Mouse (Mus musculus): ENCODE data around the gene Naa16. TPM values are rescaled to one million over a fixed set of nuclear protein-coding genes. Genes with fewer than 3 reads are reported as not detected.

The Naa16 gene
- polyA plus RNA-seq, 1 experiment: 103 TPM

DNA sequence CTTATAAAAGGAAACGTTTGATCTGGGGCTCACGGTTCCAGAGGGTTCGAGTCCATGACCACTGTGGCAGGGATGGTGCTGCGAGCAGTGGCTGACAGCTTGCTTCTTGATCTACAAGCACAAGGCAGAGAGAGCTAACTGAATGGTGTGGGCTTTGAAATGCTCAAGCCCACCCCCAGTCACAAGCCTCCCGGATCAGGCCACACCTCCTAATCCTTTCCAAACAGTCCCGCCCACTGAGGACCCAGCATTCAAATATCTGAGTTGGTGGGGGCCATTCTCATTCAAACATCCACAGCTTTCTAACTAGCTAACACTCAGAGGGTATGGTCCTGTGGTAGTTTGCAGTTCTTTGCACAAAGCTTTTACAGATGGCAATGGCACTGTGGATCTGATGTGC is 22.5 kb upstream of the Naa16 start:
- Histone ChIP-seq H3K27me3 (ENCODE audit: control insufficient read depth, insufficient read depth, low read length, poor library complexity, severe bottlenecking) (no peaks in the 10 kb centered on the region), H3K4me1 (ENCODE audit: control insufficient read depth, insufficient read depth, low read length) (no peaks in the 10 kb centered on the region), H3K9me3 (replicated peaks; ENCODE audit: control insufficient read depth, insufficient read depth, low read length, poor library complexity, severe bottlenecking) (no peaks in the 10 kb centered on the region), H3K36me3 (ENCODE audit: control insufficient read depth, insufficient read depth, low read length, poor library complexity, severe bottlenecking) (no peaks in the 10 kb centered on the region), H3K4me3 (ENCODE audit: low read depth, low read length) (no peak overlapping the region), H3K9ac (ENCODE audit: low read depth, poor library complexity, severe bottlenecking) (no peak overlapping the region), H3K27ac (ENCODE audit: insufficient read depth, low read length) (no peak overlapping the region)
- TF ChIP-seq EP300 (IDR thresholded peaks at IDR 0.05; ENCODE audit: insufficient read depth, low read depth, low read length) (no peak), CTCF (IDR thresholded peaks at IDR 0.05; ENCODE audit: low read depth, low read length) (no peak), POLR2A (IDR thresholded peaks at IDR 0.05; ENCODE audit: insufficient read depth, low read length) (no peak)

DNA sequence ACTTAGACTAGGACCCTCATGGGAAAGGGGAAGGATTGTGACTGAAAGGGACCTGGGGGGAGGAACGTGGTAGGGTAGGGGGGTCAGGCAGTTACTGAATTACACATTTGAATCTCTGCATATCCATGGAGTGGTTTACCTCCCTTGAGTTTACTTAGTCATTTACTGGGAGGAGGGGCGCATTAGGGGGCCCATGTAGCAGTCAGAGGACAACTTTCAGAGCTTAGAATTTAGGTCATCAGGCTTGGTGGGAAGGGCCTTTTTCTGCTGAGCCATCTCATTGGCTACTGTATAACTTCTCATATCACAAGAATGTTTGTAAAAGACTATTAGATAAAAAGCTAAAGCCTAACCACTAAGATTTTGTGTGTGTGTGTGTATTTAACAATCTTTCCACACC is 20.1 kb upstream of the Naa16 start:
- H3K9ac ChIP-seq (ENCODE audit: low read depth, poor library complexity, severe bottlenecking): no peak overlapping the region
- TF ChIP-seq CTCF (IDR thresholded peaks at IDR 0.05; ENCODE audit: low read depth, low read length): no peak
- no peak for TF ChIP-seq EP300 (IDR thresholded peaks at IDR 0.05; ENCODE audit: insufficient read depth, low read depth, low read length)
- no peaks in the 10 kb centered on the region for H3K9me3 ChIP-seq (replicated peaks; ENCODE audit: control insufficient read depth, insufficient read depth, low read length, poor library complexity, severe bottlenecking)
- H3K4me3 ChIP-seq (ENCODE audit: low read depth, low read length): no peak overlapping the region
- no peaks in the 10 kb centered on the region for H3K27me3 ChIP-seq (ENCODE audit: control insufficient read depth, insufficient read depth, low read length, poor library complexity, severe bottlenecking)
- H3K4me1 ChIP-seq (ENCODE audit: control insufficient read depth, insufficient read depth, low read length): no peaks in the 10 kb centered on the region
- no peak overlapping the region for H3K27ac ChIP-seq (ENCODE audit: insufficient read depth, low read length)
- H3K36me3 ChIP-seq (ENCODE audit: control insufficient read depth, insufficient read depth, low read length, poor library complexity, severe bottlenecking): no peaks in the 10 kb centered on the region

GRCm38 (mm10) chr14:79409278-79409830 is 18.8 kb upstream of the Naa16 start:
- Histone ChIP-seq H3K9me3 (replicated peaks; ENCODE audit: control insufficient read depth, insufficient read depth, low read length, poor library complexity, severe bottlenecking) (no peaks in the 10 kb centered on the region), H3K36me3 (ENCODE audit: control insufficient read depth, insufficient read depth, low read length, poor library complexity, severe bottlenecking) (no peaks in the 10 kb centered on the region), H3K4me1 (ENCODE audit: control insufficient read depth, insufficient read depth, low read length) (no peaks in the 10 kb centered on the region), H3K4me3 (ENCODE audit: low read depth, low read length) (no peak overlapping the region), H3K27ac (ENCODE audit: insufficient read depth, low read length) (no peak overlapping the region), H3K9ac (ENCODE audit: low read depth, poor library complexity, severe bottlenecking) (no peak overlapping the region), H3K27me3 (ENCODE audit: control insufficient read depth, insufficient read depth, low read length, poor library complexity, severe bottlenecking) (no peaks in the 10 kb centered on the region)
- TF ChIP-seq EP300 (IDR thresholded peaks at IDR 0.05; ENCODE audit: insufficient read depth, low read depth, low read length) (no peak), CTCF (IDR thresholded peaks at IDR 0.05; ENCODE audit: low read depth, low read length) (no peak), POLR2A (IDR thresholded peaks at IDR 0.05; ENCODE audit: insufficient read depth, low read length) (no peak)

DNA sequence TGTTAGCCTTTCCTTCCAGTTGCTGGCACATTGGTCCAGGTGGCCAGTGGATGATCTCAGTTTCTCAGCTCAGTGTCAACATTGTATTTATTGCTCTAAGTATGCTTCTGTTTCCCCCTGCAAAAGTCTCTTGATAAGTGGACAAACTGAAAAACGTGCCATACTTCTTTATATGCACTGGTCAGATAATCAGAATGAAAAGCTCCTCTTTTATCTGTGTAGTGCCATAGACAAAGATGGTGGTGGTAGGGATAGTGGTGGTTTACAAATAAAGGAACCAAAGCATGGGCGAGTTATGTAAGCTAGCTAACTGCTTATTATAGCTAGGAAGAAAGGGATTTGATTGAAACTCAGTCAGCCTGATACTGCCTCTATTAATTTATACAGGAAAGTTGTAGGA is 17.1 kb upstream of the Naa16 start:
- Histone ChIP-seq H3K27ac (ENCODE audit: insufficient read depth, low read length) (no peak overlapping the region), H3K9me3 (replicated peaks; ENCODE audit: control insufficient read depth, insufficient read depth, low read length, poor library complexity, severe bottlenecking) (no peaks in the 10 kb centered on the region), H3K36me3 (ENCODE audit: control insufficient read depth, insufficient read depth, low read length, poor library complexity, severe bottlenecking) (no peaks in the 10 kb centered on the region), H3K4me3 (ENCODE audit: low read depth, low read length) (no peak overlapping the region), H3K4me1 (ENCODE audit: control insufficient read depth, insufficient read depth, low read length) (no peaks in the 10 kb centered on the region), H3K9ac (ENCODE audit: low read depth, poor library complexity, severe bottlenecking) (no peak overlapping the region), H3K27me3 (ENCODE audit: control insufficient read depth, insufficient read depth, low read length, poor library complexity, severe bottlenecking) (no peaks in the 10 kb centered on the region)
- TF ChIP-seq EP300 (IDR thresholded peaks at IDR 0.05; ENCODE audit: insufficient read depth, low read depth, low read length): no peak
- no peak for TF ChIP-seq CTCF (IDR thresholded peaks at IDR 0.05; ENCODE audit: low read depth, low read length)
- TF ChIP-seq POLR2A (IDR thresholded peaks at IDR 0.05; ENCODE audit: insufficient read depth, low read length): no peak

GRCm38 (mm10) chr14:79397321-79398122 is 6.9 kb upstream of the Naa16 start, which contains the start of gene Mtrf1:
Gene Mtrf1, plus strand, starts transcription at chr14:79397772.
- H3K9me3 ChIP-seq (replicated peaks; ENCODE audit: control insufficient read depth, insufficient read depth, low read length, poor library complexity, severe bottlenecking): no peaks in the 10 kb centered on the region
- no peaks in the 10 kb centered on the region for H3K27me3 ChIP-seq (ENCODE audit: control insufficient read depth, insufficient read depth, low read length, poor library complexity, severe bottlenecking)
- TF ChIP-seq EP300 (IDR thresholded peaks at IDR 0.05; ENCODE audit: insufficient read depth, low read depth, low read length) (no peak), CTCF (IDR thresholded peaks at IDR 0.05; ENCODE audit: low read depth, low read length) (no peak), POLR2A (IDR thresholded peaks at IDR 0.05; ENCODE audit: insufficient read depth, low read length) (no peak)
- H3K4me3 ChIP-seq (ENCODE audit: low read depth, low read length): peak within 1 kb of the TSS; percentile 79
- H3K36me3 ChIP-seq (ENCODE audit: control insufficient read depth, insufficient read depth, low read length, poor library complexity, severe bottlenecking): 0 out of 2 replicates have a peak, but pooled peaks cover 4% of the 10 kb centered on the region
- no peaks in the 10 kb centered on the region for H3K4me1 ChIP-seq (ENCODE audit: control insufficient read depth, insufficient read depth, low read length)
- 0 out of 2 replicates have a peak within 1 kb of the TSS, but pooled peaks have one; percentile 33 for H3K27ac ChIP-seq (ENCODE audit: insufficient read depth, low read length)
- H3K9ac ChIP-seq (ENCODE audit: low read depth, poor library complexity, severe bottlenecking): peak within 1 kb of the TSS; percentile 19

DNA sequence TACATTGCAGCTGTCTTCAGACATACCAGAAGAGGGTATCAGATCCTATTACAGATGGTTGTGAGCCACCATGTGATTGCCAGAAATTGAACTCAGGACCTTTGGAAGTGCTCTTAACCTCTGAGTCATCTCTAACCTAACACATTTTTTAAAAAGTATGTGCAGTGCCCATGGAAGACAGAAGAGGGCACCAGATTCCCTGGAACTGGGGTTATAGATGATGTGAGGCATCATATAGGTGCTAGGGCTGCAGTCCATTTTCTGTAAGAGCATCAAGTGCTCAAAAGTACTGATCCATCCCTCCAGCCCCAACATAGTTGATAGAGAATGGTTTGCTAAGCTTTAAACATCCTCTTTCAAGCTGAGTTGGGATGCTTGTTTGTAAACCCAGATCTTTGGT is 4.0 kb upstream of the Naa16 start:
- no peak overlapping the region for H3K4me3 ChIP-seq (ENCODE audit: low read depth, low read length)
- H3K27ac ChIP-seq (ENCODE audit: insufficient read depth, low read length): no peak overlapping the region
- no peaks in the 10 kb centered on the region for H3K9me3 ChIP-seq (replicated peaks; ENCODE audit: control insufficient read depth, insufficient read depth, low read length, poor library complexity, severe bottlenecking)
- TF ChIP-seq CTCF (IDR thresholded peaks at IDR 0.05; ENCODE audit: low read depth, low read length) (peak; percentile 36), EP300 (IDR thresholded peaks at IDR 0.05; ENCODE audit: insufficient read depth, low read depth, low read length) (no peak), POLR2A (IDR thresholded peaks at IDR 0.05; ENCODE audit: insufficient read depth, low read length) (no peak)
- H3K9ac ChIP-seq (ENCODE audit: low read depth, poor library complexity, severe bottlenecking): no peak overlapping the region
- H3K27me3 ChIP-seq (ENCODE audit: control insufficient read depth, insufficient read depth, low read length, poor library complexity, severe bottlenecking): no peaks in the 10 kb centered on the region
- no peaks in the 10 kb centered on the region for H3K36me3 ChIP-seq (ENCODE audit: control insufficient read depth, insufficient read depth, low read length, poor library complexity, severe bottlenecking)
- no peaks in the 10 kb centered on the region for H3K4me1 ChIP-seq (ENCODE audit: control insufficient read depth, insufficient read depth, low read length)

Data from ES-Bruce4 (cell line).